Mouse (Mus musculus) erythroblast, embryonic 14.5 days (primary cell): ENCODE measurements around the gene Frmd7. TPM values are rescaled to one million over a fixed set of nuclear protein-coding genes. Genes with fewer than 3 reads are reported as not detected.

Experiments
- H3K27me3 ChIP-seq: 2 replicates; pipeline ENCODE4 v1.6.1; 2012; ENCODE audit warnings: inconsistent platforms; ENCODE audit not compliant: control insufficient read depth
- H3K36me3 ChIP-seq: 2 replicates; pipeline ENCODE4 v1.6.1; 2012; ENCODE audit warnings: mild to moderate bottlenecking, inconsistent platforms; ENCODE audit not compliant: control insufficient read depth
- H3K4me1 ChIP-seq: 2 replicates; pipeline ENCODE4 v1.6.1; 2012; ENCODE audit warnings: inconsistent platforms; ENCODE audit not compliant: control insufficient read depth
- H3K4me3 ChIP-seq: replicated peaks from 2 replicates; pipeline ENCODE3; 2012; ENCODE audit warnings: moderate library complexity, mild to moderate bottlenecking, inconsistent platforms
- H3K9me3 ChIP-seq: 2 replicates; pipeline ENCODE4 v1.6.1; 2012; ENCODE audit warnings: low read length, inconsistent platforms, mixed read lengths; ENCODE audit not compliant: control insufficient read depth
- GATA1 ChIP-seq: IDR thresholded peaks from 2 replicates; pipeline ENCODE4 v1.6.1; 2012; ENCODE audit warnings: low read length, inconsistent platforms, mixed read lengths
- TAL1 ChIP-seq: IDR thresholded peaks from 3 replicates; pipeline ENCODE4 v1.6.1; 2012; ENCODE audit warnings: low read length, inconsistent platforms, mixed read lengths
- polyA plus RNA-seq: library from polyadenylated mRNA; stranded (reverse); fragments of >175 nt; gene quantifications from 2 replicates; pipeline ENCODE4 v1.2.3, GENCODE M21; 2012

Frmd7 gene
- polyA plus RNA-seq, 1 experiment, result not detected

GRCm38 (mm10) chrX:50948633-50949032 lies 6.1 kb upstream of the Frmd7 start:
- no peaks in the 10 kb centered on the region for H3K4me1 ChIP-seq
- H3K9me3 ChIP-seq, result no peaks in the 10 kb centered on the region
- no peaks in the 10 kb centered on the region for H3K27me3 ChIP-seq
- H3K36me3 ChIP-seq, result no peaks in the 10 kb centered on the region
- H3K4me3 ChIP-seq, result no peak overlapping the region
- TF ChIP-seq GATA1 (no peak), TAL1 (no peak)

GRCm38 (mm10) chrX:50948116-50948515 lies 5.6 kb upstream of the Frmd7 start:
- H3K36me3 ChIP-seq, result no peaks in the 10 kb centered on the region
- no peak for TF ChIP-seq TAL1
- TF ChIP-seq GATA1, result no peak
- no peaks in the 10 kb centered on the region for H3K27me3 ChIP-seq
- no peaks in the 10 kb centered on the region for H3K4me1 ChIP-seq
- H3K4me3 ChIP-seq, result no peak overlapping the region
- H3K9me3 ChIP-seq, result no peaks in the 10 kb centered on the region

- no peaks in the 10 kb centered on the region for H3K4me1 ChIP-seq
- TF ChIP-seq GATA1 (no peak), TAL1 (no peak)
- no peaks in the 10 kb centered on the region for H3K36me3 ChIP-seq
Measured at GRCm38 (mm10) chrX:50937117-50937516, 5.4 kb downstream of the Frmd7 start.

GRCm38 (mm10) chrX:50930309-50930708 lies 12.2 kb downstream of the Frmd7 start:
- no peaks in the 10 kb centered on the region for H3K27me3 ChIP-seq
- H3K4me3 ChIP-seq, result no peak overlapping the region
- peaks cover 7% of the 10 kb centered on the region for H3K4me1 ChIP-seq
- no peaks in the 10 kb centered on the region for H3K9me3 ChIP-seq
- TF ChIP-seq GATA1 (no peak), TAL1 (no peak)
- H3K36me3 ChIP-seq, result no peaks in the 10 kb centered on the region

More at GRCm38 (mm10) chrX:50937117-50937516, 5.4 kb downstream of the Frmd7 start:
- H3K4me3 ChIP-seq, result no peak overlapping the region
- no peaks in the 10 kb centered on the region for H3K9me3 ChIP-seq
- H3K27me3 ChIP-seq, result no peaks in the 10 kb centered on the region

- Histone ChIP-seq H3K9me3 (no peaks in the 10 kb centered on the region), H3K4me3 (peak overlapping the region; percentile 18), H3K27me3 (no peaks in the 10 kb centered on the region), H3K4me1 (peaks cover 7% of the 10 kb centered on the region), H3K36me3 (no peaks in the 10 kb centered on the region)
- TF ChIP-seq GATA1 (no peak), TAL1 (no peak)
Measured at GRCm38 (mm10) chrX:50926893-50927545, 15.5 kb downstream of the Frmd7 start.

- no peak overlapping the region for H3K4me3 ChIP-seq
Measured at GRCm38 (mm10) chrX:50924629-50925364, 17.7 kb downstream of the Frmd7 start.

GRCm38 (mm10) chrX:50918754-50919153 lies 23.8 kb downstream of the Frmd7 start:
- H3K27me3 ChIP-seq, result no peaks in the 10 kb centered on the region
- TF ChIP-seq GATA1 (no peak), TAL1 (no peak)

More at GRCm38 (mm10) chrX:50924629-50925364, 17.7 kb downstream of the Frmd7 start:
- TF ChIP-seq TAL1 (no peak), GATA1 (no peak)
- no peaks in the 10 kb centered on the region for H3K9me3 ChIP-seq
- peaks cover 7% of the 10 kb centered on the region for H3K4me1 ChIP-seq
- no peaks in the 10 kb centered on the region for H3K36me3 ChIP-seq
- H3K27me3 ChIP-seq, result no peaks in the 10 kb centered on the region

GRCm38 (mm10) chrX:50917389-50917788 lies 25.1 kb downstream of the Frmd7 start:
- Histone ChIP-seq H3K36me3 (no peaks in the 10 kb centered on the region), H3K27me3 (no peaks in the 10 kb centered on the region), H3K4me3 (no peak overlapping the region), H3K4me1 (no peaks in the 10 kb centered on the region), H3K9me3 (no peaks in the 10 kb centered on the region)
- TF ChIP-seq TAL1 (no peak), GATA1 (no peak)

More at GRCm38 (mm10) chrX:50918754-50919153, 23.8 kb downstream of the Frmd7 start:
- Histone ChIP-seq H3K36me3 (no peaks in the 10 kb centered on the region), H3K4me3 (no peak overlapping the region), H3K4me1 (no peaks in the 10 kb centered on the region), H3K9me3 (no peaks in the 10 kb centered on the region)

- no peaks in the 10 kb centered on the region for H3K36me3 ChIP-seq
- no peaks in the 10 kb centered on the region for H3K9me3 ChIP-seq
- no peak overlapping the region for H3K4me3 ChIP-seq
- no peaks in the 10 kb centered on the region; the same call in 1 of the 2 replicates for H3K27me3 ChIP-seq
- H3K4me1 ChIP-seq, result no peaks in the 10 kb centered on the region
- TF ChIP-seq GATA1 (no peak), TAL1 (no peak)
Measured at GRCm38 (mm10) chrX:50909915-50910314, 32.6 kb downstream of the Frmd7 start.
